Mouse (Mus musculus): ENCODE data around the gene Mtmr1. TPM values are rescaled to one million over a fixed set of nuclear protein-coding genes. Genes with fewer than 3 reads are reported as not detected.

Gene Mtmr1
- 4.4 TPM in 2 replicates for polyA plus RNA-seq (2021; fragmentation: Nextera tagmentation)
- long read RNA-seq, experiment 1, partial matches to known transcripts, result 17 of 18 reads
- long read RNA-seq, experiment 1, other reads (novel, unspliced or antisense), result 1 of 18 reads
- long read RNA-seq, experiment 2, partial matches to known transcripts, result 13 of 59 reads
- long read RNA-seq, experiment 2, other reads (novel, unspliced or antisense), result 46 of 59 reads

DNA sequence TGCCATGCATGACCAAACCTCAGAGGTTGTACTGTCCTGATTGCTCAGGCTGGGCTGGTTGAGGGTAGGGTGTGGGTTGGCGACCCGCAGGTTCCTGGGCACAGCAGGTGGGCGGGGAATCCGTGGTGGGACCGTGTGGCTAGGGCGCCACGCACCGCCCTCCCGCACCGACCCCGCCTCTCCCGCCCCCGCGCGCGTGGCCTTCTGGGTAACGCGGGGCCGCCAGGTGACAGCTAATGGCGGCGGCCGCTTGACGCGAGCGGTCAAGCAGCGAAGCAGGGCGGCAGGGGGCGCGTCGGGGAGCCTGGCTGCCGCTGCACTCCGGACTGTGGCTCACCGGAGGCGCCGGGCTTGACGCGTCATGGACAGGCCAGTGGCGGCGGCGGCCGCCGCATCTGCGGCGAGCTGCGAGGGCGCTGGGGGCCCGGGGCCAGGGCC lies at the start of gene Mtmr1:
Gene Mtmr1, plus strand, starts transcription at position 207 of the 438 bp plus-strand sequence.

Other genes starting within 250 kb of the Mtmr1 start
- gene Mtm1, start 154.0 kb upstream of the Mtmr1 start, polyA plus RNA-seq (2021; fragmentation: Nextera tagmentation), result 4.9 and 6.0 TPM in 2 replicates
- gene Cd99l2, start 128.1 kb downstream of the Mtmr1 start, polyA plus RNA-seq (2021; fragmentation: Nextera tagmentation), result 30.7 and 41.6 TPM in 2 replicates
- 14.9 and 15.1 TPM in 2 replicates for gene Hmgb3, start 191.2 kb downstream of the Mtmr1 start, polyA plus RNA-seq (2021; fragmentation: Nextera tagmentation)

All from layer of hippocampus, adult 6 months (tissue).